Mouse (Mus musculus) midbrain, embryonic 16.5 days (tissue): ENCODE results near the gene Gm13271. TPM values are rescaled to one million over a fixed set of nuclear protein-coding genes. Genes with fewer than 3 reads are reported as not detected.
"Not testable (repeated sequence)": the region's sequence is repeated elsewhere in the genome, so short reads cannot be mapped to it uniquely, and the experiment has no call there.

Experiments used
- ATAC-seq: fragments of 200-750 bp; cut with Nextera tagmentation; 2 replicates; pipeline ENCODE4 v1.8.0; 2017; ENCODE audit warnings: moderate TSS enrichment
- H3K27ac ChIP-seq: fragments of 300-500 bp; sonication (generic); 2 replicates; pipeline ENCODE4 v1.5.1; 2014; ENCODE audit warnings: mild to moderate bottlenecking, low read length, mixed read lengths
- H3K27me3 ChIP-seq: fragments of 300-500 bp; sonication (generic); 2 replicates; pipeline ENCODE4 v1.6.1; 2014; ENCODE audit warnings: low read depth, low read length, mixed read lengths; ENCODE audit not compliant: control insufficient read depth, insufficient read depth
- H3K36me3 ChIP-seq: fragments of 300-500 bp; sonication (generic); 2 replicates; pipeline ENCODE4 v1.6.1; 2014; ENCODE audit warnings: mild to moderate bottlenecking, low read length, moderate library complexity, mixed read lengths; ENCODE audit not compliant: control insufficient read depth, insufficient read depth
- H3K4me1 ChIP-seq: fragments of 300-500 bp; sonication (generic); 2 replicates; pipeline ENCODE4 v1.6.1; 2014; ENCODE audit warnings: mild to moderate bottlenecking, low read length, mixed read lengths; ENCODE audit not compliant: control insufficient read depth, insufficient read depth
- H3K4me2 ChIP-seq: fragments of 300-500 bp; sonication (generic); 2 replicates; pipeline ENCODE4 v1.6.1; 2014; ENCODE audit warnings: mild to moderate bottlenecking, low read length, mixed read lengths
- H3K4me3 ChIP-seq: fragments of 300-500 bp; sonication (generic); 2 replicates; pipeline ENCODE4 v1.5.1; 2014; ENCODE audit warnings: low read depth, mild to moderate bottlenecking, low read length, moderate library complexity, mixed read lengths
- H3K9ac ChIP-seq: fragments of 300-500 bp; sonication (generic); 2 replicates; pipeline ENCODE4 v1.6.1; 2014; ENCODE audit warnings: low read depth, low read length, mixed read lengths
- H3K9me3 ChIP-seq: fragments of 300-500 bp; sonication (generic); replicated peaks from 2 replicates; pipeline ENCODE4 v1.6.1; 2014; ENCODE audit warnings: mild to moderate bottlenecking, low read length, mixed read lengths; ENCODE audit not compliant: control insufficient read depth, poor library complexity, severe bottlenecking
- WGBS: fragments of 180-500 bp; shearing (Covaris S2); extraction: QIAGEN DNeasy Blood & Tissue Kit; methylation state at CpG from one replicate; pipeline ENCODE4 v1.1.7; 2014; 5-methylcytosine and 5-hydroxymethylcytosine counted together
- polyA plus RNA-seq: library from polyadenylated mRNA; unstranded; fragments of >200 nt; fragmentation: Nextera tagmentation; extraction: Ambion mirVana; gene quantifications from 2 replicates; pipeline ENCODE4 v1.2.1, GENCODE M21; 2015

Gene Gm13271
- polyA plus RNA-seq, 1 experiment from 2014 or later = not detected

- 0% methylated on average over 21 of the region's 21 CpGs for WGBS
Measured at GRCm38 (mm10) chr4:88757628-88758031, 3.0 kb downstream of the Gm13271 start.

DNA sequence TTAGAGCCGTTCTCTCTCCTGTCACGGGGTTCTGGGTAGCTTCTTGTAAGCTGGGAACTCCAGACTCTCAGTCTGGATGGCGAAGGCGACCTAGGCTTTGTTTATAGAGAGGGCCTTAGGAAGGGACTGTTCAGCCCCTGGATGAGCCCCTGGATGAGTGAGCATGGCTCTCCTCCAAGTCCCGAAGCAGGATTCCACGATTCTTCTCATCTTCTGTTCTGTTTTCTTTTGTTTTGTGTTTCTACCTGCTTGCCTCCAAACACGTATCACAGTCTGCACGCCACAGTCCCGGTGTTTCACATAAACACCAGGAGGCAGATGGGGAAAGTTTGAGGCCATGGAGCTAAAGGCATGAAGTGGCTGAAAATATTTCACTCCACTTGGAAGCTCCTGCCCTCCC, 4.1 kb downstream of the Gm13271 start:
- H3K4me1 ChIP-seq, H3K36me3 ChIP-seq, ATAC-seq, H3K4me2 ChIP-seq, H3K4me3 ChIP-seq, H3K9ac ChIP-seq, H3K27me3 ChIP-seq, H3K9me3 ChIP-seq, H3K27ac ChIP-seq: not testable (repeated sequence)
- 90% methylated on average over 9 of the region's 9 CpGs for WGBS

More at GRCm38 (mm10) chr4:88757628-88758031, 3.0 kb downstream of the Gm13271 start:
- not testable (repeated sequence) for H3K27me3 ChIP-seq, H3K36me3 ChIP-seq, H3K4me1 ChIP-seq, H3K9me3 ChIP-seq
- Histone ChIP-seq H3K4me2 (peak overlapping the region; percentile 74), H3K4me3 (peak overlapping the region; percentile 41), H3K27ac (peak overlapping the region; percentile 55; the same call in 1 of the 2 replicates), H3K9ac (peak overlapping the region; percentile 45; the same call in 1 of the 2 replicates)
- peak; percentile 100 for ATAC-seq

DNA sequence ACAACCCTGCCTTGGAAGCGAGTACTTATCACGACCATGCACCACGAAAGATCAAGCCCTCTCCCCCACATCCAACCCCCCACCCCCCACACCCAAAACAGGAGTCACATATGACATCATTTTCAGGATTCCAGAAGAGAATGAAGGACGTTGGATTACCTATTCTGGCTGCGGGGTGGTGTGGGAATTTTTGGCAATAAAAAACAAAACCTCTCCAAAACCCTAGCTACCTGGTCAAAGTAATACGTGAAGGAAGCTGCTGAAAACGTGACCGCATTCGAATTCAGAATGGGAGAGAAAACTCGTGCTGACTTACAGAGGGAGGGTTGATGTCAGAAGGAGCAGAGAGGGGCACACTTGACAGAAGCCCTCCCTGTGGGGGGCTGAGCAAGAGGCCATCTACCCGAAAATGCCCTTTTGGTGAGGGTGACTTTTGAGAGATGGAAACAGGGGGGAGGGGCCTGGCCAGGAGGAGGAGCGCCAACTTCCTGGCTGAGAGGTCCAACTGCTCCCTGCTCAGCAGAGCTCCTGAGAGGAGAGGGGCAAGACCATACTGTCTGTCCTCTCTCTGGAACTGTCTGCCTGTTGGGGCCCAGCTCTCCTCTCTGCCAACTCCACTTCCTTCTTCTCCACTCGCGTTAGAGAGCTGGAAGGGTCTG, 5.1 kb downstream of the Gm13271 start, which contains the start of gene Gm13283:
Gm13283 (plus strand) TSS at position 510 of the 659 bp plus-strand sequence.
- H3K9ac ChIP-seq, H3K4me1 ChIP-seq, H3K36me3 ChIP-seq, ATAC-seq, H3K9me3 ChIP-seq, H3K27me3 ChIP-seq, H3K27ac ChIP-seq: not testable (repeated sequence)
- Histone ChIP-seq H3K4me2 (peak within 1 kb of the TSS; percentile 60), H3K4me3 (peak within 1 kb of the TSS; percentile 32)
- 36% methylated on average over 6 of the region's 14 CpGs for WGBS

GRCm38 (mm10) chr4:88760431-88760830, 5.8 kb downstream of the Gm13271 start:
- not testable (repeated sequence) for H3K36me3 ChIP-seq, H3K9ac ChIP-seq, H3K9me3 ChIP-seq, H3K4me1 ChIP-seq, H3K27me3 ChIP-seq, ATAC-seq, H3K27ac ChIP-seq
- peak overlapping the region; percentile 32 for H3K4me3 ChIP-seq
- WGBS = 0% methylated on average over 12 of the region's 28 CpGs
- H3K4me2 ChIP-seq = peak overlapping the region; percentile 60

GRCm38 (mm10) chr4:88761776-88762175, 7.1 kb downstream of the Gm13271 start:
- ATAC-seq, H3K4me2 ChIP-seq, H3K36me3 ChIP-seq, H3K4me3 ChIP-seq, H3K27me3 ChIP-seq, H3K27ac ChIP-seq, H3K4me1 ChIP-seq, H3K9me3 ChIP-seq, H3K9ac ChIP-seq: not testable (repeated sequence)
- 65% methylated on average over 6 of the region's 8 CpGs for WGBS

GRCm38 (mm10) chr4:88762341-88762740, 7.7 kb downstream of the Gm13271 start:
- 59% methylated on average over 7 of the region's 9 CpGs for WGBS

DNA sequence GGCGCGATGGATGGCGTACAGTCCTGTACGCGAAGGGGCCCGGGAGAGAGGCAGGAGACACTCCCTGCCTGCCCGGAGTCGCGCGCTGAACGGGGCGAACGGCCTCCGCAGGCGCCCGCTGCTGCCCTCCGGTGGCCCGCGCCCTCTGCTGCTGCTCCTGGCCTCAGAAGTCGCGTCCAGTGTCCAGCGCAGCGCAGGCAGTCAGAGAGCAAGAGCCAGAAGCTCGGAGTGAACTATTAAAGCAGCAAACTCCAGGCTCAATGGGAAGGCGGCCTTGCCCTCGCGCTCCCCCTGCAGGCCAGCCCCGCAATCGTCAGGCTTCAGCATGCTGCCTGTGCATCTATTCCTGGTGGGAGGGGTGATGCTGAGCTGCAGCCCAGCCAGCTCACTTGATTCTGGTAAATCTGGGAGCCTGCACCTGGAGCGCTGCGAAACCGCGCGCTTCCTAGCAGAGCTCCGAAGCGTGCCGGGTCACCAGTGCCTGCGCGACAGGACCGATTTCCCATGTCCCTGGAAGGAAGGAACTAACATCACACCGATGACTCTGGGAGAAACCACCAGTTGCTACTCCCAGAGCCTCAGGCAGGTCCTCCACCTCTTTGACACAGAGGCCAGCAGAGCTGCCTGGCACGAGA, 8.8 kb downstream of the Gm13271 start:
- H3K27ac ChIP-seq, H3K9me3 ChIP-seq, ATAC-seq, H3K4me1 ChIP-seq, H3K27me3 ChIP-seq, H3K9ac ChIP-seq, H3K36me3 ChIP-seq: not testable (repeated sequence)
- Histone ChIP-seq H3K4me3 (peak overlapping the region; percentile 34), H3K4me2 (peak overlapping the region; percentile 60)
- WGBS = 5% methylated on average over 21 of the region's 42 CpGs

More at GRCm38 (mm10) chr4:88762341-88762740, 7.7 kb downstream of the Gm13271 start:
- not testable (repeated sequence) for H3K27ac ChIP-seq, ATAC-seq, H3K4me1 ChIP-seq, H3K36me3 ChIP-seq, H3K4me3 ChIP-seq, H3K4me2 ChIP-seq, H3K9me3 ChIP-seq, H3K27me3 ChIP-seq, H3K9ac ChIP-seq

GRCm38 (mm10) chr4:88773534-88773933, 18.9 kb downstream of the Gm13271 start, which contains the start of gene Gm13290:
TSS of gene Gm13290 (plus strand) at chr4:88773834.
- H3K4me1 ChIP-seq, H3K36me3 ChIP-seq, H3K4me2 ChIP-seq, H3K27me3 ChIP-seq, H3K4me3 ChIP-seq, H3K9ac ChIP-seq, H3K9me3 ChIP-seq, H3K27ac ChIP-seq, ATAC-seq: not testable (repeated sequence)
- no CpG with 5 or more reads among the region's 32 CpGs for WGBS

- H3K27me3 ChIP-seq, H3K4me2 ChIP-seq, H3K4me3 ChIP-seq, H3K4me1 ChIP-seq, H3K9me3 ChIP-seq, ATAC-seq, H3K27ac ChIP-seq, H3K9ac ChIP-seq, H3K36me3 ChIP-seq: not testable (repeated sequence)
- no CpG with 5 or more reads among the region's 29 CpGs for WGBS
Measured at GRCm38 (mm10) chr4:88776622-88777021, 22.0 kb downstream of the Gm13271 start, which contains the start of gene Gm13289. TSS of gene Gm13289 (plus strand) at chr4:88776922.
